Mouse (Mus musculus) heart, postnatal 0 days (tissue): ENCODE measurements around the gene Cd8b1. TPM values are rescaled to one million over a fixed set of nuclear protein-coding genes. Genes with fewer than 3 reads are reported as not detected.

Experiments used
- ATAC-seq: fragments of 200-750 bp; cut with Nextera tagmentation; 2 replicates; pipeline ENCODE4 v1.8.0; 2017; ENCODE audit warnings: low read depth, moderate number of reproducible peaks, moderate library complexity; ENCODE audit not compliant: insufficient read depth
- DNase-seq: peaks from one replicate; pipeline ENCODE4 v3.0.0-alpha.2; 2016; ENCODE audit warnings: low spot score
- H3K27ac ChIP-seq: fragments of 300-500 bp; sonication (generic); 2 replicates; pipeline ENCODE4 v1.5.1; 2014; ENCODE audit warnings: low read depth, mild to moderate bottlenecking
- H3K27me3 ChIP-seq: fragments of 300-500 bp; sonication (generic); 2 replicates; pipeline ENCODE4 v1.6.1; 2014; ENCODE audit warnings: low read length, mixed read lengths; ENCODE audit not compliant: control insufficient read depth, insufficient read depth
- H3K36me3 ChIP-seq: fragments of 300-500 bp; sonication (generic); replicated peaks from 2 replicates; pipeline ENCODE4 v1.6.1; 2014; ENCODE audit warnings: low read length, mixed read lengths; ENCODE audit not compliant: control insufficient read depth, insufficient read depth
- H3K4me1 ChIP-seq: fragments of 300-500 bp; sonication (generic); 2 replicates; pipeline ENCODE4 v1.6.1; 2014; ENCODE audit warnings: antibody characterized with exemption; ENCODE audit not compliant: control insufficient read depth, insufficient read depth
- H3K4me2 ChIP-seq: fragments of 300-500 bp; sonication (generic); 2 replicates; pipeline ENCODE4 v1.6.1; 2014; ENCODE audit warnings: low read depth, mild to moderate bottlenecking, low read length, moderate library complexity
- H3K4me3 ChIP-seq: fragments of 300-500 bp; sonication (generic); 2 replicates; pipeline ENCODE4 v1.5.1; 2014; ENCODE audit warnings: low read depth, low read length
- H3K9ac ChIP-seq: fragments of 300-500 bp; sonication (generic); replicated peaks from 2 replicates; pipeline ENCODE4 v1.6.1; 2014; ENCODE audit warnings: low read depth, low read length, mixed read lengths
- H3K9me3 ChIP-seq: fragments of 300-500 bp; sonication (generic); replicated peaks from 2 replicates; pipeline ENCODE4 v1.6.1; 2016; ENCODE audit warnings: low read length; ENCODE audit not compliant: control insufficient read depth
- CTCF ChIP-seq: IDR thresholded peaks from 2 replicates; pipeline ENCODE4 v1.5.1; 2016; ENCODE audit warnings: antibody characterized with exemption, control low read depth, low read depth
- EP300 ChIP-seq: IDR thresholded peaks from 2 replicates; pipeline ENCODE4 v1.6.1; 2016; ENCODE audit warnings: antibody characterized with exemption, low read depth
- WGBS: fragments of 180-500 bp; shearing (Covaris S2); extraction: QIAGEN DNeasy Blood & Tissue Kit; methylation state at CpG from one replicate; pipeline ENCODE4 v1.1.7; 2014; 5-methylcytosine and 5-hydroxymethylcytosine counted together
- polyA plus RNA-seq: library from polyadenylated mRNA; unstranded; fragments of >200 nt; fragmentation: Nextera tagmentation; extraction: Ambion mirVana; gene quantifications from 2 replicates; pipeline ENCODE4 v1.2.1, GENCODE M21; 2015
- total RNA-seq: library from RNA; depleted of rRNA; stranded (reverse); fragments of >200 nt; gene quantifications from 2 replicates; pipeline ENCODE4 v1.2.3, GENCODE M21; 2014; ENCODE audit warnings: low replicate concordance

Cd8b1 gene
- total and polyA plus RNA-seq, 2 experiments from 2014 or later, result 0.18 TPM; not detected in 1

DNA sequence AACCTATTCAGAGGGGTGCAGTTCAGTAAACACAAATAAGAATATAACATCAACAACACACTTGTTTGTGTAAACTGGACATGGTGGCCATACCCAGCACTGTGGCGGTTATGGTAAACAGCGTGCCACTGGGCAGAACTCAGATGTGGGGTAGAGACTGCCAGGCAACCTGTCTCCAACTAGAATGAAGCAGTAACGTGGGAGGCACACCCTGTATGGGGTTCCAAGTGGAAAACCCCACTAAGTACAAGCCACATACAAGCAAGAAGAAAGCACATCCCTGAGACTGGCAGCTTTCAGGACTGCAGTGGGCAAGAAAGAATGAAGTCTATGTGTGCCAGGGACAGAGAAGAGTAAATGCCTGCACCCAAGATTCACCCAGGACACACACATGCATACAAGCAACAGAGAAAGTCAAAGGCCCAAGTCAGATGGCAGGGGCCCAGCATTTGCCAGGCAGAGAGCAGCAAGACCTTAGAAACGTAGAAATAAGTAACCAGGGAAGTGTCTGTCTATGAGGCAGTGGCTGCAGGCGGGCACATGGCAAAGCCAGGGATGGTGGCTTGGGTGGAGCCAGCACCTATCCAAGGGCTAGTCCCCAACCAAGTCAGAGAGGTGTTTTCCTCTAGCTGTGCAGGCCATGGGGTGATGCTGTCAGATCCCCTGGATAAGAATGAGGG lies 49.6 kb downstream of the Cd8b1 start:
- ATAC-seq (no peak), DNase-seq (no peak)
- Histone ChIP-seq H3K27me3 (no peaks in the 10 kb centered on the region), H3K4me2 (no peak overlapping the region), H3K9me3 (no peaks in the 10 kb centered on the region), H3K4me1 (no peaks in the 10 kb centered on the region), H3K27ac (no peak overlapping the region; the same call in 1 of the 2 replicates), H3K4me3 (no peak overlapping the region), H3K36me3 (no peaks in the 10 kb centered on the region), H3K9ac (no peak overlapping the region; the same call in 1 of the 2 replicates)
- WGBS, result 83% methylated on average over 5 of the region's 5 CpGs
- TF ChIP-seq CTCF (no peak), EP300 (no peak)

GRCm38 (mm10) chr6:71373249-71373775 lies 50.7 kb downstream of the Cd8b1 start, which contains the start of gene Cd8a:
TSS of gene Cd8a (plus strand) at chr6:71373427.
- no peaks in the 10 kb centered on the region for H3K4me1 ChIP-seq
- no peaks in the 10 kb centered on the region for H3K36me3 ChIP-seq
- DNase-seq (no peak), ATAC-seq (no peak)
- TF ChIP-seq EP300, result no peak
- no peak for TF ChIP-seq CTCF
- H3K9me3 ChIP-seq, result no peaks in the 10 kb centered on the region
- 62% methylated on average over 14 of the region's 14 CpGs for WGBS
- H3K27ac ChIP-seq, result peak within 1 kb of the TSS; percentile 23; the same call in 1 of the 2 replicates
- H3K27me3 ChIP-seq, result no peaks in the 10 kb centered on the region
- no peak within 1 kb of the TSS; the same call in 1 of the 2 replicates for H3K9ac ChIP-seq
- peak within 1 kb of the TSS; percentile 24; the same call in 1 of the 2 replicates for H3K4me3 ChIP-seq
- no peak within 1 kb of the TSS for H3K4me2 ChIP-seq

GRCm38 (mm10) chr6:71374311-71374829 lies 51.8 kb downstream of the Cd8b1 start:
- DNase-seq, result no peak
- Histone ChIP-seq H3K9ac (no peak overlapping the region), H3K4me1 (no peaks in the 10 kb centered on the region), H3K27me3 (no peaks in the 10 kb centered on the region), H3K4me3 (peak overlapping the region; percentile 24; the same call in 1 of the 2 replicates), H3K27ac (no peak overlapping the region), H3K4me2 (no peak overlapping the region), H3K36me3 (no peaks in the 10 kb centered on the region), H3K9me3 (no peaks in the 10 kb centered on the region)
- no peak for ATAC-seq
- WGBS, result 77% methylated on average over 19 of the region's 19 CpGs
- TF ChIP-seq EP300 (no peak), CTCF (no peak)

GRCm38 (mm10) chr6:71374921-71375320 lies 52.3 kb downstream of the Cd8b1 start:
- no peaks in the 10 kb centered on the region for H3K36me3 ChIP-seq
- TF ChIP-seq CTCF (no peak), EP300 (no peak)
- H3K4me1 ChIP-seq, result no peaks in the 10 kb centered on the region
- no peak overlapping the region for H3K27ac ChIP-seq
- DNase-seq (no peak), ATAC-seq (no peak)
- no peaks in the 10 kb centered on the region for H3K27me3 ChIP-seq
- H3K9me3 ChIP-seq, result no peaks in the 10 kb centered on the region
- no peak overlapping the region; the same call in 1 of the 2 replicates for H3K4me2 ChIP-seq
- H3K4me3 ChIP-seq, result peak overlapping the region; percentile 24; the same call in 1 of the 2 replicates
- H3K9ac ChIP-seq, result no peak overlapping the region
- WGBS, result 79% methylated on average over 2 of the region's 2 CpGs

DNA sequence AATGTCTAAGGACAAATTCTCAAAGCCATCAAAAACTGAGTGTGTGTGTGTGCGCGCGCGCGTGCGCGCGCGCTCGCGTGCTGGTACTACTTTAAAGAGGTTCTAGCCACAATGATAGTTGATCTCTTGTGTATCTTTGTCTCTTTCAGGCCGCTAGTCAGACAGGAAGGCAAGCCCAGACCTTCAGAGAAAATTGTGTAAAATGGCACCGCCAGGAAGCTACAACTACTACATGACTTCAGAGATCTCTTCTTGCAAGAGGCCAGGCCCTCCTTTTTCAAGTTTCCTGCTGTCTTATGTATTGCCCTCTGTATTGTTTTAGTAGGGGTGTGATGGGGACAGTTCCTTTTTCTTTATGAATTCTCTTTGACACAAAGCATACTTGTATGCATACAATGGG lies 54.1 kb downstream of the Cd8b1 start:
- Histone ChIP-seq H3K27me3 (no peaks in the 10 kb centered on the region), H3K4me2 (no peak overlapping the region; the same call in 1 of the 2 replicates), H3K9me3 (no peaks in the 10 kb centered on the region), H3K4me3 (no peak overlapping the region; the same call in 1 of the 2 replicates), H3K27ac (no peak overlapping the region), H3K4me1 (no peaks in the 10 kb centered on the region), H3K36me3 (no peaks in the 10 kb centered on the region), H3K9ac (no peak overlapping the region)
- DNase-seq, result no peak
- no peak for ATAC-seq
- TF ChIP-seq EP300 (no peak), CTCF (no peak)
- 96% methylated on average over 13 of the region's 13 CpGs for WGBS
